Mouse (Mus musculus): ENCODE measurements around the gene Ctdspl. TPM values are rescaled to one million over a fixed set of nuclear protein-coding genes. Genes with fewer than 3 reads are reported as not detected.

The Ctdspl gene
- polyA plus RNA-seq, 1 experiment from 2014 or later: 10.0 TPM

DNA sequence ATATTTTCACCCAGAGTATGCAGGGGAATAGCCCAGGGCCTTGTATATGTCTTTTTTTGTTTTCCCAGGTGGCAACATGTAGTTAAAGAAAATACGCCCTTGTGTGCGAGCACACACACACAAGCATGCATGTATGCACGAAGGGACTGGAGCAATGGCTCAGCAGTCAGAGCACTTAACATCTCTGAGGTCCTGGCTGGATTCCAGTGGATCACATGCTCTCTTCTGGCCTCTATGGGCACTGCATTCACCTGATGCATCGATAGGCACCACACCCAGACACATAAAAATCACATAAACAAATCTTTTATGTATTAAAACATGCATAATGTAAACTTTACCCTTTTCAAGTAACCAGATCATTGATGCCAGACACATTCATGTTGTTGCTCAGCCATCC is 15.8 kb downstream of the Ctdspl start:
- ATAC-seq (replicated peaks; ENCODE audit: insufficient number of reproducible peaks, low FRiP score, low TSS enrichment, low read depth) (no peak), DNase-seq (ENCODE audit: low spot score) (no peak)
- no peaks in the 10 kb centered on the region for H3K9me3 ChIP-seq (replicated peaks; ENCODE audit: control insufficient read depth, low read length)
- 90% methylated on average over 4 of the region's 4 CpGs for WGBS
- H3K9ac ChIP-seq (replicated peaks; ENCODE audit: low read length): no peak overlapping the region
- no peak overlapping the region for H3K27ac ChIP-seq (replicated peaks; ENCODE audit: low read depth, low read length)
- H3K4me2 ChIP-seq (ENCODE audit: low read depth, low read length): no peak overlapping the region
- no peaks in the 10 kb centered on the region for H3K36me3 ChIP-seq (replicated peaks; ENCODE audit: control insufficient read depth, insufficient read depth, low read depth, low read length)
- H3K27me3 ChIP-seq (ENCODE audit: control insufficient read depth, insufficient read depth, low read length): no peaks in the 10 kb centered on the region
- no peak overlapping the region for H3K4me3 ChIP-seq (ENCODE audit: low read depth, low read length)
- H3K4me1 ChIP-seq (ENCODE audit: control insufficient read depth, insufficient read depth, low read length): no peaks in the 10 kb centered on the region

- H3K9ac ChIP-seq (replicated peaks; ENCODE audit: low read length): no peak overlapping the region
- H3K27me3 ChIP-seq (ENCODE audit: control insufficient read depth, insufficient read depth, low read length): no peaks in the 10 kb centered on the region
- H3K4me3 ChIP-seq (ENCODE audit: low read depth, low read length): no peak overlapping the region
- 70% methylated on average over 5 of the region's 5 CpGs for WGBS
- no peaks in the 10 kb centered on the region for H3K4me1 ChIP-seq (ENCODE audit: control insufficient read depth, insufficient read depth, low read length)
- H3K4me2 ChIP-seq (ENCODE audit: low read depth, low read length): no peak overlapping the region
- ATAC-seq (replicated peaks; ENCODE audit: insufficient number of reproducible peaks, low FRiP score, low TSS enrichment, low read depth) (no peak), DNase-seq (ENCODE audit: low spot score) (no peak)
- H3K9me3 ChIP-seq (replicated peaks; ENCODE audit: control insufficient read depth, low read length): no peaks in the 10 kb centered on the region
- H3K27ac ChIP-seq (replicated peaks; ENCODE audit: low read depth, low read length): no peak overlapping the region
- H3K36me3 ChIP-seq (replicated peaks; ENCODE audit: control insufficient read depth, insufficient read depth, low read depth, low read length): no peaks in the 10 kb centered on the region
Observed at GRCm38 (mm10) chr9:118943941-118944340, 17.7 kb downstream of the Ctdspl start.

- 69% methylated on average over 12 of the region's 12 CpGs for WGBS
- Histone ChIP-seq H3K27ac (replicated peaks; ENCODE audit: low read depth, low read length) (no peak overlapping the region), H3K4me1 (ENCODE audit: control insufficient read depth, insufficient read depth, low read length) (no peaks in the 10 kb centered on the region), H3K9me3 (replicated peaks; ENCODE audit: control insufficient read depth, low read length) (no peaks in the 10 kb centered on the region), H3K27me3 (ENCODE audit: control insufficient read depth, insufficient read depth, low read length) (no peaks in the 10 kb centered on the region), H3K4me3 (ENCODE audit: low read depth, low read length) (no peak overlapping the region), H3K36me3 (replicated peaks; ENCODE audit: control insufficient read depth, insufficient read depth, low read depth, low read length) (no peaks in the 10 kb centered on the region), H3K9ac (replicated peaks; ENCODE audit: low read length) (no peak overlapping the region), H3K4me2 (ENCODE audit: low read depth, low read length) (no peak overlapping the region)
- no peak for DNase-seq (ENCODE audit: low spot score)
- no peak for ATAC-seq (replicated peaks; ENCODE audit: insufficient number of reproducible peaks, low FRiP score, low TSS enrichment, low read depth)
Observed at GRCm38 (mm10) chr9:118944388-118944787, 18.1 kb downstream of the Ctdspl start.

DNA sequence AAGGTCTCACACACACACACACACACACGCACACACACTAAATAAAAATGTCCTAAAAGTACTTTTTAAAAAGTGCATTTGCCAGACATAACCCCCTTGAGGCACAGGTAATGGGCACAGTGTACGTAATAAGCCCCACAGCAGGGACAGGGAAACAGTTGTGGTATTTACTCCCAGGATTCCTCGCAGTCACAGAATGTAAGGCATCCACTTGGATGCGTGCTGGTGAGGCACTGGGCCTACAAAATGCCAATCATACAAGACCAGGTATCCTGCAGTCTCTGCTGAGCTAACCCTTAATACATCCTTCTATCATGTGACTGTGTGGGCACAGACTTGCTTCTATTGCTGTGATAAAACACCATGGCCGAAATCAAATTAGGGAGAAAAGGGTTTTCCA is 22.2 kb downstream of the Ctdspl start:
- H3K27ac ChIP-seq (replicated peaks; ENCODE audit: low read depth, low read length): no peak overlapping the region
- H3K4me1 ChIP-seq (ENCODE audit: control insufficient read depth, insufficient read depth, low read length): peaks cover 2% of the 10 kb centered on the region; the same call in 1 of the 2 replicates
- WGBS: 79% methylated on average over 5 of the region's 5 CpGs
- no peak for DNase-seq (ENCODE audit: low spot score)
- no peaks in the 10 kb centered on the region for H3K9me3 ChIP-seq (replicated peaks; ENCODE audit: control insufficient read depth, low read length)
- H3K9ac ChIP-seq (replicated peaks; ENCODE audit: low read length): no peak overlapping the region
- H3K4me2 ChIP-seq (ENCODE audit: low read depth, low read length): no peak overlapping the region
- no peak for ATAC-seq (replicated peaks; ENCODE audit: insufficient number of reproducible peaks, low FRiP score, low TSS enrichment, low read depth)
- H3K4me3 ChIP-seq (ENCODE audit: low read depth, low read length): no peak overlapping the region
- no peaks in the 10 kb centered on the region for H3K27me3 ChIP-seq (ENCODE audit: control insufficient read depth, insufficient read depth, low read length)
- no peaks in the 10 kb centered on the region for H3K36me3 ChIP-seq (replicated peaks; ENCODE audit: control insufficient read depth, insufficient read depth, low read depth, low read length)

- Histone ChIP-seq H3K27me3 (ENCODE audit: control insufficient read depth, insufficient read depth, low read length) (no peaks in the 10 kb centered on the region), H3K36me3 (replicated peaks; ENCODE audit: control insufficient read depth, insufficient read depth, low read depth, low read length) (no peaks in the 10 kb centered on the region), H3K9me3 (replicated peaks; ENCODE audit: control insufficient read depth, low read length) (no peaks in the 10 kb centered on the region), H3K4me1 (ENCODE audit: control insufficient read depth, insufficient read depth, low read length) (peaks cover 2% of the 10 kb centered on the region; the same call in 1 of the 2 replicates), H3K9ac (replicated peaks; ENCODE audit: low read length) (no peak overlapping the region), H3K4me2 (ENCODE audit: low read depth, low read length) (no peak overlapping the region), H3K4me3 (ENCODE audit: low read depth, low read length) (no peak overlapping the region), H3K27ac (replicated peaks; ENCODE audit: low read depth, low read length) (no peak overlapping the region)
- DNase-seq (ENCODE audit: low spot score) (no peak), ATAC-seq (replicated peaks; ENCODE audit: insufficient number of reproducible peaks, low FRiP score, low TSS enrichment, low read depth) (no peak)
- WGBS: 86% methylated on average over 8 of the region's 8 CpGs
Observed at GRCm38 (mm10) chr9:118949124-118949523, 22.9 kb downstream of the Ctdspl start.

DNA sequence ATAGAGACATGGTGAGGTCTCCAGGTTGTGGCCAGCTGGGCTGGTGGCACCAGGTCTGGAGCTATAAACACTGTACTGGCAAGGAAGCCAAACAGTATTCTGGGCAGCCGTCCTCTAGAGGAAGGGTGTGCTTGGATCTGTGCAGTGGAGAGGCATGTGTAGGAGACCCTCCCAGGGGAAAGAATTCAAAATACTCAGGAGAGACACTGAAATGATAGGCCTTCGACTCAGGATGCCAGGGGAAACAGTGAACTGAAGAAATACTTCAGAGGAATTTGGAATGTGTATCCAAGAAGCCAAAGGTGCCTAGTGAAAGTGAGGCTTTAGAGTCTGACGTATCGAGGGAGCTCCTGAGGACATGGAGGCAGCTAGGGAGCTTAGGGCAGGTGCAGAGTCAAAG is 23.4 kb downstream of the Ctdspl start:
- Histone ChIP-seq H3K27me3 (ENCODE audit: control insufficient read depth, insufficient read depth, low read length) (no peaks in the 10 kb centered on the region), H3K9ac (replicated peaks; ENCODE audit: low read length) (no peak overlapping the region), H3K36me3 (replicated peaks; ENCODE audit: control insufficient read depth, insufficient read depth, low read depth, low read length) (no peaks in the 10 kb centered on the region), H3K27ac (replicated peaks; ENCODE audit: low read depth, low read length) (no peak overlapping the region), H3K4me3 (ENCODE audit: low read depth, low read length) (no peak overlapping the region), H3K9me3 (replicated peaks; ENCODE audit: control insufficient read depth, low read length) (no peaks in the 10 kb centered on the region), H3K4me2 (ENCODE audit: low read depth, low read length) (no peak overlapping the region), H3K4me1 (ENCODE audit: control insufficient read depth, insufficient read depth, low read length) (peaks cover 2% of the 10 kb centered on the region; the same call in 1 of the 2 replicates)
- no peak for ATAC-seq (replicated peaks; ENCODE audit: insufficient number of reproducible peaks, low FRiP score, low TSS enrichment, low read depth)
- DNase-seq (ENCODE audit: low spot score): no peak
- 60% methylated on average over 4 of the region's 4 CpGs for WGBS

DNA sequence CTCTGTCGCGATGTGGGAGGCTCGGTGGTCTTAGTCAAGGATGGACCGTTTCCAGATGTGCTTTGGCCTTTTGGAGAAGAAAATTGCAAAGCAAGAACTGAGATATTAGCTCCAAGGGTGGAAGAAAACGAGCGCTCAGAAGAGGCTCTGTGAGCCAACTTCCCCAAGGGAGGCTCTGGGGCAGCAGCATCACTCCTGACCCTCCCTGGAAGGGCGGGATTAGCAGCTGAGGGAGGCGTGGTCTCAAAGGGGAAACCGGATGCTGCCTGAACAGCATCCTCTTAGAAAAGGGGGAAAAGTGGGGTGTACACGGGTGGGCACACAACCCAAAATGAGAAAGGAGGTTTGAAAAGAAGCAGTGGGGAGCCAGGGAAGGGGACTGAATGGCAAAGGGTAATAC is 23.8 kb downstream of the Ctdspl start:
- Histone ChIP-seq H3K4me3 (ENCODE audit: low read depth, low read length) (no peak overlapping the region), H3K4me2 (ENCODE audit: low read depth, low read length) (no peak overlapping the region), H3K27ac (replicated peaks; ENCODE audit: low read depth, low read length) (no peak overlapping the region), H3K9me3 (replicated peaks; ENCODE audit: control insufficient read depth, low read length) (no peaks in the 10 kb centered on the region), H3K9ac (replicated peaks; ENCODE audit: low read length) (no peak overlapping the region), H3K36me3 (replicated peaks; ENCODE audit: control insufficient read depth, insufficient read depth, low read depth, low read length) (no peaks in the 10 kb centered on the region), H3K4me1 (ENCODE audit: control insufficient read depth, insufficient read depth, low read length) (peaks cover 2% of the 10 kb centered on the region; the same call in 1 of the 2 replicates), H3K27me3 (ENCODE audit: control insufficient read depth, insufficient read depth, low read length) (no peaks in the 10 kb centered on the region)
- no peak for ATAC-seq (replicated peaks; ENCODE audit: insufficient number of reproducible peaks, low FRiP score, low TSS enrichment, low read depth)
- 47% methylated on average over 10 of the region's 10 CpGs for WGBS
- DNase-seq (ENCODE audit: low spot score): no peak

GRCm38 (mm10) chr9:118950751-118951150 is 24.5 kb downstream of the Ctdspl start:
- WGBS: 12% methylated on average over 2 of the region's 2 CpGs
- Histone ChIP-seq H3K27ac (replicated peaks; ENCODE audit: low read depth, low read length) (no peak overlapping the region; the same call in 1 of the 2 replicates), H3K36me3 (replicated peaks; ENCODE audit: control insufficient read depth, insufficient read depth, low read depth, low read length) (no peaks in the 10 kb centered on the region), H3K9ac (replicated peaks; ENCODE audit: low read length) (no peak overlapping the region), H3K9me3 (replicated peaks; ENCODE audit: control insufficient read depth, low read length) (no peaks in the 10 kb centered on the region), H3K4me3 (ENCODE audit: low read depth, low read length) (no peak overlapping the region), H3K27me3 (ENCODE audit: control insufficient read depth, insufficient read depth, low read length) (no peaks in the 10 kb centered on the region), H3K4me1 (ENCODE audit: control insufficient read depth, insufficient read depth, low read length) (peaks cover 2% of the 10 kb centered on the region; the same call in 1 of the 2 replicates), H3K4me2 (ENCODE audit: low read depth, low read length) (no peak overlapping the region)
- DNase-seq (ENCODE audit: low spot score): no peak
- 0 out of 2 replicates have a peak, but pooled peaks have one; percentile 39 for ATAC-seq (replicated peaks; ENCODE audit: insufficient number of reproducible peaks, low FRiP score, low TSS enrichment, low read depth)
